Comparison of ENCODE assay signal across 24 mouse cellular contexts in the genomic region with DNA sequence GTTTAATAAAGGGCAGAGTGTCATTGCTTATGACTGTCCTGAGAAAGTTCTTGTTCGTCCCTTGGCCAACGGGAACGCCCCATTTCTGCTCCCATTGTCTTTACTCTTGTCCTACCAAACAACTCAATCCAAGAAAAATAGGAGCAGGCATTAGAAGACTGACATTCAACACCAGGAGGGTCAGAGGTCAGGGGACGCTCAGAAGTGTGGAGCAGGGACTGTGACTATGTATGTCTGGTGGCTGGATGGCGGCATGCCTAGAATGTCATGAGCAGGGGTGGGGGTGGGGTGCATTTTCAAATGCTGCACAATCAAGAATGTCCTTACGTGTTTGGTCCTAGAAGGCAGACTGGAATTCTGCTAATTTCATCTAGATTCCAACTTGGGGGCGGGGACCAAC. TPM values are rescaled to one million over a fixed set of nuclear protein-coding genes. Genes with fewer than 3 reads are reported as not detected.
A peak's percentile ranks its signal among the peaks of the same experiment; 100 is the strongest.
DNase-seq lines count a peak whose midpoint lies in the region; ATAC-seq lines count a peak whose summit lies in the region.
"Had no signal": no experiment of that assay in that cellular context is flagged by ENCODE, and none has a peak within 500 bp of the region (broad histone marks: within the 10 kb centered on the region; RNA-seq: fewer than 3 reads in every experiment).

No protein-coding gene starts in this region.

- H3K4me3 ChIP-seq in lung, embryonic 16.5 days (ENCODE audit: low read length) = no peak overlapping the region
- H3K4me3 ChIP-seq: embryonic facial prominence, embryonic 15.5 days; erythroblast, embryonic 14.5 days; forebrain, embryonic 10.5 days; gastrocnemius, adult 2 months; heart, embryonic 10.5 days; hindbrain, embryonic 10.5 days; intestine, embryonic 15.5 days had no signal

- H3K4me1 ChIP-seq in lung, embryonic 16.5 days (replicated peaks; ENCODE audit: control insufficient read depth, insufficient read depth, low read length) = peaks cover 9% of the 10 kb centered on the region; the same call in 1 of the 2 replicates
- H3K4me1 ChIP-seq: embryonic facial prominence, embryonic 15.5 days; intestine, embryonic 15.5 days had no signal

- H3K27me3 ChIP-seq in lung, embryonic 16.5 days (ENCODE audit: control insufficient read depth, insufficient read depth, low read depth, low read length) = no peaks in the 10 kb centered on the region
- H3K27me3 ChIP-seq: embryonic facial prominence, embryonic 15.5 days; intestine, embryonic 15.5 days; Patski had no signal

- no peak overlapping the region for H3K9ac ChIP-seq in lung, embryonic 16.5 days (ENCODE audit: low read length)
- H3K9ac ChIP-seq: embryonic facial prominence, embryonic 15.5 days; hindbrain, embryonic 14.5 days; intestine, embryonic 15.5 days had no signal

- peak; percentile 29 for DNase-seq in embryo, embryonic 10.5 days (ENCODE audit: low spot score)
- no peak for DNase-seq in embryo, embryonic 11 days
- DNase-seq in heart, postnatal 4 days = peak; percentile 6
- no peak for DNase-seq in heart, postnatal 10 days
- no peak for DNase-seq in lung, postnatal 14 days
- peak; percentile 55 for DNase-seq in adipocyte (ENCODE audit: low spot score)
- DNase-seq in urinary bladder, postnatal 4 days (ENCODE audit: low spot score in 2 of 2) = no peak
- DNase-seq: adrenal gland, adult 2 months; adrenal gland, postnatal 25 days; cerebellum, adult 2 months; cerebellum, postnatal 10 days; gastrocnemius, adult 2 months; gastrocnemius, postnatal 25 days had no signal

- no peak overlapping the region for H3K27ac ChIP-seq in lung, embryonic 16.5 days (ENCODE audit: low read length)
- H3K27ac ChIP-seq: embryonic facial prominence, embryonic 15.5 days; forebrain, embryonic 10.5 days; gastrocnemius, adult 2 months; heart, embryonic 10.5 days; hindbrain, embryonic 10.5 days; hindbrain, embryonic 14.5 days; intestine, embryonic 15.5 days had no signal

- H3K4me2 ChIP-seq in lung, embryonic 16.5 days (ENCODE audit: low read depth, low read length) = no peak overlapping the region
- H3K4me2 ChIP-seq: embryonic facial prominence, embryonic 15.5 days; hindbrain, embryonic 14.5 days; intestine, embryonic 15.5 days had no signal

- H3K9me3 ChIP-seq in lung, embryonic 16.5 days (ENCODE audit: control insufficient read depth, low read length) = no peaks in the 10 kb centered on the region
- H3K9me3 ChIP-seq: embryonic facial prominence, embryonic 15.5 days; forebrain, embryonic 10.5 days; heart, embryonic 10.5 days; hindbrain, embryonic 10.5 days; intestine, embryonic 15.5 days had no signal

- no peaks in the 10 kb centered on the region for H3K36me3 ChIP-seq in lung, embryonic 16.5 days (ENCODE audit: control insufficient read depth, insufficient read depth, low read length)
- H3K36me3 ChIP-seq: embryonic facial prominence, embryonic 15.5 days; forebrain, embryonic 10.5 days; heart, embryonic 10.5 days; hindbrain, embryonic 10.5 days; intestine, embryonic 15.5 days had no signal

- WGBS in lung, embryonic 16.5 days = 61% methylated on average over 7 of the region's 7 CpGs

- peak; percentile 76 for ATAC-seq in lung, embryonic 16.5 days (ENCODE audit: low read depth)
- ATAC-seq: activated CD4-positive, CD25-positive, alpha-beta regulatory T cell, adult 4 months; forebrain, embryonic 14.5 days; intestine, embryonic 15.5 days; Patski had no signal

- intact Hi-C loops in heart, postnatal 10 days (cut with DNase I) = no loop called here

RNA-seq across cellular contexts. Expression of gene Maml3, which starts 38.1 kb away (rescaled TPM):
- 1 to 10 TPM; 7.1 TPM for total RNA-seq in heart, postnatal 4 days (2021)
- total RNA-seq in heart, postnatal 10 days (2021) = 1 to 10 TPM; 5.4 to 5.6 TPM
- polyA plus RNA-seq in lung, embryonic 16.5 days (2015; fragmentation: Nextera tagmentation; extraction: Ambion mirVana) = 8.5 and 9.6 TPM in 2 replicates

Comparison
In these comparisons a context has a peak if more than half of its experiments do, and no peak if none do; other contexts are left out.
1. DNase-seq: peak in embryo, embryonic 10.5 days (single experiment), heart, postnatal 4 days (single experiment) and adipocyte (single experiment); none in embryo, embryonic 11 days (single experiment), heart, postnatal 10 days (0 of 2), lung, postnatal 14 days (single experiment) and urinary bladder, postnatal 4 days (0 of 2).